Mouse (Mus musculus): ENCODE results near the gene Rap1gap2. TPM values are rescaled to one million over a fixed set of nuclear protein-coding genes. Genes with fewer than 3 reads are reported as not detected.

Rap1gap2 gene
- total RNA-seq, 1 experiment from 2014 or later = 194 TPM

DNA sequence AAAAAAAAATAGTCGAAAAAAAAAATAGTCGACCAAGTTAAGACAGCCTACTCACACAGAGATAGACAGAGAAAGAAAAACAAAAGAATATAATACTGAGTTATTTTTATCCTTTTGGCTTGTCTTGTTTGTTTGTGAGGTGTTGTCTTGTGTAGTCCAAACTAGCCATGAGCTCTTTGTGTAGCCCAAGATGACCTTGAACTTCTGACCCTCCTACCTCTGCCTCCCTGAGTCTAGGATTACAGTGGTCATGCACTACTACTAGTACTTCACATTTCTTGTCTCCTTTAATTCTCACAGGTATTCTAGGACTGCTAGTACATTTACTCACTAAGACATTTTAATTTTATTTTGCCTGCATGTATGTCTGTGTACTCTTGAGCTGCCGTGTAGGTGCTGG is 16.8 kb upstream of the Rap1gap2 start:
- ATAC-seq (replicated peaks; ENCODE audit: insufficient number of reproducible peaks, low FRiP score, low TSS enrichment, poor library complexity, severe bottlenecking) = no peak

DNA sequence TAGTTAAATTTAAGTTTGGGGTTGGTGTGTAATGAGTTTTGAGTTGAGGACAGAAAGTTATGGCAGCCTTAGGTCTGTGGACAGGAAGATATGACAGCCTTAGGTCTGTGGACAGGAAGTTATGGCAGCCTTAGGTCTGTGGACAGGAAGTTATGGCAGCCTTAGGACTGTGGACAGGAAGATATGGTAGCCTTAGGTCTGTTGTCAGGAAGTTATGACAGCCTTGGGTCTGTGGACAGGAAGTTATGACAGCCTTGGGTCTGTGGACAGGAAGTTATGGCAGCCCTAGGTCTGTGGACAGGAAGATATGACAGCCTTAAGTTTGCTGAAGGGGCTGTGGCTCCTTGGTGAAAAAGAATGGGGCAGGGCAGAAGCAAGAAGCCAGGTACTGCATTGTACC is 14.6 kb upstream of the Rap1gap2 start:
- ATAC-seq (replicated peaks; ENCODE audit: insufficient number of reproducible peaks, low FRiP score, low TSS enrichment, poor library complexity, severe bottlenecking) = no peak

- ATAC-seq (replicated peaks; ENCODE audit: insufficient number of reproducible peaks, low FRiP score, low TSS enrichment, poor library complexity, severe bottlenecking) = no peak
Measured at GRCm38 (mm10) chr11:74623693-74624092, 13.0 kb upstream of the Rap1gap2 start.

DNA sequence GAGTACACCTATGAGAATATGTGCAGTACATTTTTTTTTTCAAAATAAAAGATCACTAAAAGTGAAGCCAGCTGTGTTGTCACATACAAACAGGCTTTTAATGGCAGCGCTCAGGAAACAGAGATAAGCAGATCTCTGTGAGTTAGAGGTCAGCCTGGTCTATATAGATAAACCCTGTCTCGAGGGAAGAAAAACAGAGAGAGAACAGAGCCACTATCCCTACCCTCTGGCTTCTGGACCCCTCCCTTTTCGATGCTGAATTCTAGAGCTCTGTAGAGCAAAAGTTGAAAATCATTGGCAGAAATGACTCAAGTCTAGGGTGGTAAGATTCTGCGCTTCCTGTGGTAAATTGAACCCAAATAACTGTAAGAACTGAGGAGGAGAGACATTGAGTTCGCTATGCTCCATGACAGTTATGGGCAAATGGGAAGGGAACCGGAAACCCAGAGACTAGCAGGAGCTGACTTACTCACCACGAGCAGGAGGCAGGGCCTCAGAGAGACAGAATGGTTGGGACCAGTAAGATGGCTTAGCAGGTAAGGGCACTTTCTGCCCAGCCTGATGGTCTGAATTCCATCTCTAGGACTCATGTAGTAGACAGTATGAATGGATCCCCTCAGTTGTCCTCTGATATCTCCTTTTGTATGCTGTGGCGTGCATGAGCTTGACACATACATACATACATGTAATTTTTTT is 11.4 kb upstream of the Rap1gap2 start:
- ATAC-seq (replicated peaks; ENCODE audit: insufficient number of reproducible peaks, low FRiP score, low TSS enrichment, poor library complexity, severe bottlenecking) = no peak

DNA sequence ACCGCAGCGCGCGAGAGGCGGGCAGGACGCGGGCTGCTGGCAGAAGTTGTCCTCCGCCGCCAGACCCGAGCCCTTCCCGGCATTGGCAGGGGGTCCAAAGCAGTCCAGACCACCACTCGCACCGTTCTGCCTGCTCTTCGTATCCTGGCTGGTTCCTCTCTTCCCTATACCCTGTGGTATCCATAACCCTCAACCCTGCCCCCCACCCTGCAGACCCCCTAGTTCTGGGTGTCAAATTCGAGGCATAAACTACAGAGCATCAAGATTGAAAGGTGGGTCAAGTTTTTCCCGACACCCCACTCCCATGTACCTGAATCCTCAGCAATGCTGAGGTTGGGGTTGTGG is 9.2 kb upstream of the Rap1gap2 start:
- ATAC-seq (replicated peaks; ENCODE audit: insufficient number of reproducible peaks, low FRiP score, low TSS enrichment, poor library complexity, severe bottlenecking) = no peak

DNA sequence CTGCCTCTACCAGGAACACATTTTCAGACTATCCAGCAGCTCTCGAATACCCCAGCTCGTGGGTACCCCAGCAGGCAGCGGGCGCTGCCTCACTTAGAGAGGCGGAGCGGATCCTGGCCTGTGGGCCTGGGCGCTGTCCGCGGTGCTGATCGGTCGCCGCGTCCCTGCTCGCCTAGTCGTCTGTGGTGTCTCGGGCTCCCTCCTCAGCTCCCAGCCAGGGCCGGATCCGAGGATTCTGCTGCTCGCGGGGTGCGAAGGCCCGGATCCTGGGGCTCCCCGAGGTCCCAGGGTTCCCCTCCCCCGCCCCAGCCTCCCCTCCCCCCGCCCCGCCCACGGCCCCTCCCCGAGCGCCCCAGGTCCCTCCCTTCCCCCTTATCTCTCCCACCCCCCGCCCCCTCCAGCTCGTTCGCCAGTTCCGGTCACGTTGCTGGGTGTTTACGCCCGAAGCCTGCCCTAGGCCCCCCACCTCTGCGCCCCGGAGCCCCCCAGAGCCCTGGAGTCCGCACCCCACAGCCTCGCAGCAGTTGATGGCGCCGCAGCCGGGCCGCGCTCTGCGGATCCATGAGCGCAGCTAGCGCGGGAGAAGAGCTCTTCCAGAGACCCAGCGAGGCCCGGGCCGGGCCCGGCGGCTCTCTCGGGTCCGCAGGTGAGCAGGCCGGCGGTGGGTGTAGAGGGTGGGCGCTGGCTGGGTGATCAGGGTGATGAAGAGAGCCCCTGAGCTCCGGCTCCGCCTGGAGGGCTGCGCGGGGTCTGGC is 8.7 kb upstream of the Rap1gap2 start, which contains the start of gene Ccdc92b:
TSS of gene Ccdc92b (plus strand) at position 405 of the 755 bp plus-strand sequence.
- ATAC-seq (replicated peaks; ENCODE audit: insufficient number of reproducible peaks, low FRiP score, low TSS enrichment, poor library complexity, severe bottlenecking) = peak; percentile 66; the same call in 1 of the 2 replicates

- ATAC-seq (replicated peaks; ENCODE audit: insufficient number of reproducible peaks, low FRiP score, low TSS enrichment, poor library complexity, severe bottlenecking) = no peak
Measured at GRCm38 (mm10) chr11:74615571-74615970, 4.9 kb upstream of the Rap1gap2 start.

DNA sequence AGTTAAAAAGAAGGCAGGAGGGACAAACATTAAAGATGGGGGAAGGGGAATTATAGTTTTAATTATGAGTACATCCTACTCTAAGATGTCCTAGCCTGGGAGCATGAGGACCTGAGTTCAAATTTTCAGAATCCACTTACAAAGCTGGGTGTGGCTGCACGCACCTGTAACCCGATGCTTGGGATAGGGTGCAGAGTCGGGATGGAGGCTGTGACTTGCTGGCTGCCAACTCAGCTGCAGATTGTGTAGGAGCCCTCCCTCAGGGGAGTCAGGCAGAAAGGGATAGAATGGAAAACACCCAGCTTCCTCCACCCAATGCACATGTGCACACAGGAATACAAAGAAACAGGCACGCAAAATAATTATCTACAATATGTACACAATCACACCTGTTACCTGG is 2.7 kb upstream of the Rap1gap2 start:
- ATAC-seq (replicated peaks; ENCODE audit: insufficient number of reproducible peaks, low FRiP score, low TSS enrichment, poor library complexity, severe bottlenecking) = no peak

GRCm38 (mm10) chr11:74611437-74611836 is 722 bp upstream of the Rap1gap2 start:
- no peak for ATAC-seq (replicated peaks; ENCODE audit: insufficient number of reproducible peaks, low FRiP score, low TSS enrichment, poor library complexity, severe bottlenecking)

- no peak for ATAC-seq (replicated peaks; ENCODE audit: insufficient number of reproducible peaks, low FRiP score, low TSS enrichment, poor library complexity, severe bottlenecking)
Measured at GRCm38 (mm10) chr11:74610068-74610467, 647 bp downstream of the Rap1gap2 start.

DNA sequence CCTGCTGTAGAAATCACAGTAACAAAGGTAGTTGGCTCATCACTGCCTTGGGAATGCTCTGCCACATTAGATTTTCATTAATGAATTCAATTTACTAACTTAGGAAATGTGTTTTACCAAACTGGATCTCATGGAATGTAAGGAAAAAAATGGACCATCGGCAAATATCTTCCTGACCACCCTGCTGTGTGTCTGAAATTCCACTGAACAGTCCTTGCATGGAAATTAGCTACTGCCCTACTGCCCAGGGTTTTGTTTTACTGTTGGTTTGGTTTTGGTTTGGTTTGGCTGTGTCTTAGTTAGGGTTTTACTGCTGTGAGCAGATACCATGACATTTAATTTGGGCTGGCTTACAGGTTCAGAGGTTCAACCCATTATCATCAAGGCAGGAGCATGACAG is 8.4 kb downstream of the Rap1gap2 start:
- ATAC-seq (replicated peaks; ENCODE audit: insufficient number of reproducible peaks, low FRiP score, low TSS enrichment, poor library complexity, severe bottlenecking) = no peak

- ATAC-seq (replicated peaks; ENCODE audit: insufficient number of reproducible peaks, low FRiP score, low TSS enrichment, poor library complexity, severe bottlenecking) = no peak
Measured at GRCm38 (mm10) chr11:74597990-74598337, 12.8 kb downstream of the Rap1gap2 start.

- ATAC-seq (replicated peaks; ENCODE audit: insufficient number of reproducible peaks, low FRiP score, low TSS enrichment, poor library complexity, severe bottlenecking) = no peak
Measured at GRCm38 (mm10) chr11:74597283-74597989, 13.3 kb downstream of the Rap1gap2 start.

DNA sequence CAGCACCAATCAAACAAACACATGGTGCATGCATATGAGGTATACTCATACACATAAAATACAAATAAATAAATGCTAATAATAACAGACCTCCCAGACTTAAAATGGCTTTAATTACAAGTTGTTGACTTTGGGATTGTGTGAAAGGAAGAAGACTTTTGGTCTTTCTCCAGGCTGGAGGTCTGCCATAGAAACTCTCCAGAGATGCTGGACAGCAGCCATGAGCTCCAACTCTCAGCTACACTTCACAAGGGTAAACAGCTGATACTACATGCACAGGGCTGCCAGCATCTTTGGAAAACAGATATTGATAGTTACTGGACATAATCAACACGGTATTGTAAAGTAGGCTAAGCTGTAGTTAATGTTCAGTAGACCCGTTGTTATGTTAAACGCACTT is 18.5 kb downstream of the Rap1gap2 start:
- ATAC-seq (replicated peaks; ENCODE audit: insufficient number of reproducible peaks, low FRiP score, low TSS enrichment, poor library complexity, severe bottlenecking) = no peak

GRCm38 (mm10) chr11:74590691-74591090 is 20.0 kb downstream of the Rap1gap2 start:
- ATAC-seq (replicated peaks; ENCODE audit: insufficient number of reproducible peaks, low FRiP score, low TSS enrichment, poor library complexity, severe bottlenecking) = no peak

DNA sequence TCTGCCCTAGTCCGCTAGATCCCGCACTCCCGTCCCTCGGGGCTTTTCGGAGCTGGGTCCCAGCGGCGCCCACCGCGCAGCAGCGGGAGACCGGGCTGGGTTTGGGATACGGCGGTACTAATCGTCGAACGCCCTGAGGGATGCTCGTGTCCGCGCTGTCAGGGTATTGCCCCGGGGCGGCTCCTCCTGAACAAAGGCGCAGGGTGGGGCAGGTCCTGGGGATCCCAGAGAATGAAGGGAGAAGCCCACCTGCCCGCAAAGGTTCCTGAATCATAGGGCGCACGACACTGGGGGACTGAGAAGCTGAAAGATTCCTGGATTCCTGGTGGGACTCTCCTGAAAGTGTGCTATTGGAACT is 20.5 kb downstream of the Rap1gap2 start:
- no peak for ATAC-seq (replicated peaks; ENCODE audit: insufficient number of reproducible peaks, low FRiP score, low TSS enrichment, poor library complexity, severe bottlenecking)

GRCm38 (mm10) chr11:74589401-74590238 is 21.1 kb downstream of the Rap1gap2 start:
- no peak for ATAC-seq (replicated peaks; ENCODE audit: insufficient number of reproducible peaks, low FRiP score, low TSS enrichment, poor library complexity, severe bottlenecking)

DNA sequence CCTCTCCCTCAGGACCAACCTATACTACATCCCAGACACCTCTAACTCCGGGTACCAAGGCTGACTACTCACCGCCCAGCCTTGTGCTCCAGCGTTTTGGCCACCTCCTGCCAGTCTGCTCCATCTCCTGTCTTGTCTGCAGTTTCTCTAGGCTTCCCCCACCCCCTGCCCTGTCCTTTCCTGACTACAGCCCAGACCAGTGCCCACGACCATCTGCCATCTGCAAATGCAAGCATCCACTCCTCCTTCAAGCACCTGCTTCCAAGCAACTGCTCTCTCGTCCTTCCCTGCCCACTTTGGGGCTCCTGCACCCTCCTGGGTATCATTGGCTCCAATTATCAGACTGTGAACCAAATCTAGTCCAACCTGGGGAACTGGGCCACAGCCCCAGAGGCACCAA is 24.3 kb downstream of the Rap1gap2 start:
- no peak for ATAC-seq (replicated peaks; ENCODE audit: insufficient number of reproducible peaks, low FRiP score, low TSS enrichment, poor library complexity, severe bottlenecking)

All from monocyte, adult 5-6 weeks (primary cell).